ENCODE assay signal across 26 mouse cellular contexts in genomic region chr10:12723269-12723668, GRCm38 (mm10).
DNase-seq lines count a peak whose midpoint lies in the region; ATAC-seq and TF ChIP-seq lines count a peak whose summit lies in the region.
"Had no signal": no experiment of that assay in that cellular context is flagged by ENCODE, and none has a peak within 500 bp of the region (broad histone marks: within the 10 kb centered on the region; RNA-seq: fewer than 3 reads in every experiment).

No protein-coding gene starts in this region.

- H3K4me2 ChIP-seq in kidney, embryonic 15.5 days, result no peak overlapping the region
- H3K4me2 ChIP-seq in liver, embryonic 15.5 days, result no peak overlapping the region
- no peak overlapping the region for H3K4me2 ChIP-seq in forebrain, postnatal 0 days (ENCODE audit: low read depth)
- H3K4me2 ChIP-seq: intestine, embryonic 15.5 days had no signal

- no peak overlapping the region for H3K4me3 ChIP-seq in kidney, embryonic 15.5 days (replicated peaks)
- H3K4me3 ChIP-seq in liver, embryonic 15.5 days (replicated peaks), result no peak overlapping the region
- no peak overlapping the region for H3K4me3 ChIP-seq in forebrain, postnatal 0 days (ENCODE audit: low read depth, low read length)
- H3K4me3 ChIP-seq: erythroblast, embryonic 14.5 days; intestine, embryonic 15.5 days; midbrain, embryonic 10.5 days had no signal

- DNase-seq in kidney, adult 18-20 months, result no peak
- DNase-seq in c-Kit-positive CD71-positive TER-119-positive erythroid progenitor cells, embryonic 14.5 days (ENCODE audit: low spot score), result peak; percentile 9
- DNase-seq in layer of hippocampus, postnatal 36 days, result no peak
- no peak for DNase-seq in thymus, postnatal 25 days
- DNase-seq in forebrain, postnatal 0 days, result no peak
- DNase-seq: adrenal gland, adult 8-10 months; cerebellum, adult 11 months; cerebellum, adult 9-11 months; heart, postnatal 14 days; kidney, adult 9 months; kidney, postnatal 14 days; left cerebral cortex, postnatal 4 days; lung, adult 2 months; lung, postnatal 10 days; right cerebral cortex, adult 18-20 months; spleen, adult 18-20 months; thymus, postnatal 36 days had no signal

- H3K9me3 ChIP-seq in kidney, embryonic 15.5 days (replicated peaks), result no peaks in the 10 kb centered on the region
- H3K9me3 ChIP-seq in liver, embryonic 15.5 days (replicated peaks), result no peaks in the 10 kb centered on the region
- no peaks in the 10 kb centered on the region for H3K9me3 ChIP-seq in forebrain, postnatal 0 days (ENCODE audit: low read length)
- H3K9me3 ChIP-seq: intestine, embryonic 15.5 days; midbrain, embryonic 10.5 days had no signal

- H3K27ac ChIP-seq in kidney, embryonic 15.5 days, result peak overlapping the region; percentile 78; the same call in 1 of the 2 replicates
- H3K27ac ChIP-seq in liver, embryonic 15.5 days (replicated peaks), result no peak overlapping the region
- H3K27ac ChIP-seq in forebrain, postnatal 0 days (ENCODE audit: low read depth, low read length), result no peak overlapping the region
- H3K27ac ChIP-seq: intestine, embryonic 15.5 days; macrophage had no signal

- no peak for TF ChIP-seq CTCF in forebrain, postnatal 0 days (IDR thresholded peaks at IDR 0.05; ENCODE audit: low read depth)

- H3K27me3 ChIP-seq in kidney, embryonic 15.5 days, result no peaks in the 10 kb centered on the region
- H3K27me3 ChIP-seq in liver, embryonic 15.5 days, result no peaks in the 10 kb centered on the region
- H3K27me3 ChIP-seq in forebrain, postnatal 0 days (ENCODE audit: insufficient read depth, low read length), result no peaks in the 10 kb centered on the region
- H3K27me3 ChIP-seq: intestine, embryonic 15.5 days had no signal

- ATAC-seq in kidney, embryonic 15.5 days (replicated peaks; ENCODE audit: low FRiP score), result no peak
- 0 out of 2 replicates have a peak, but pooled peaks have one; percentile 42 for ATAC-seq in liver, embryonic 15.5 days (ENCODE audit: insufficient read depth)
- no peak for ATAC-seq in forebrain, postnatal 0 days
- ATAC-seq: CD4-positive, CD25-positive, alpha-beta regulatory T cell, adult 4 months; forebrain, embryonic 16.5 days; intestine, embryonic 15.5 days; midbrain, embryonic 16.5 days had no signal

- no peak overlapping the region for H3K9ac ChIP-seq in kidney, embryonic 15.5 days
- no peak overlapping the region for H3K9ac ChIP-seq in liver, embryonic 15.5 days
- no peak overlapping the region for H3K9ac ChIP-seq in forebrain, postnatal 0 days
- H3K9ac ChIP-seq: intestine, embryonic 15.5 days had no signal

- H3K4me1 ChIP-seq in kidney, embryonic 15.5 days, result peaks cover 24% of the 10 kb centered on the region
- H3K4me1 ChIP-seq in liver, embryonic 15.5 days (replicated peaks), result peaks cover 3% of the 10 kb centered on the region; the same call in 1 of the 2 replicates
- 0 out of 2 replicates have a peak, but pooled peaks cover 6% of the 10 kb centered on the region for H3K4me1 ChIP-seq in forebrain, postnatal 0 days (ENCODE audit: insufficient read depth)

- peaks cover 56% of the 10 kb centered on the region for H3K36me3 ChIP-seq in kidney, embryonic 15.5 days
- peaks cover 6% of the 10 kb centered on the region; the same call in 1 of the 2 replicates for H3K36me3 ChIP-seq in liver, embryonic 15.5 days (replicated peaks)
- H3K36me3 ChIP-seq in forebrain, postnatal 0 days (ENCODE audit: insufficient read depth), result no peaks in the 10 kb centered on the region

- 62% methylated on average over 3 of the region's 3 CpGs for WGBS in kidney, embryonic 15.5 days
- 23% methylated on average over 3 of the region's 3 CpGs for WGBS in liver, embryonic 15.5 days (ENCODE audit: insufficient replicate concordance)
- WGBS in forebrain, postnatal 0 days, result 45% methylated on average over 3 of the region's 3 CpGs
